Mouse (Mus musculus) megakaryocyte progenitor cell, adult 5-6 weeks (primary cell): Measurements from ENCODE around the gene Fmn2. TPM values are rescaled to one million over a fixed set of nuclear protein-coding genes. Genes with fewer than 3 reads are reported as not detected.

Experiments used
- ATAC-seq: replicated peaks from 2 replicates; pipeline ENCODE4 v1.8.0; 2016; ENCODE audit warnings: mild to moderate bottlenecking, moderate TSS enrichment, inconsistent platforms; ENCODE audit not compliant: poor library complexity
- total RNA-seq, 2 experiments: library from RNA; stranded (forward) in 1 of 2; stranded (reverse) in 1 of 2; fragments of 157-497, 149-512 nt in 1 of 2; fragments of 200-1000 nt in 1 of 2; gene quantifications; 2 replicates each; pipeline versions ENCODE4 v1.2.3 to v1.2.4; 2015 to 2017

Gene Fmn2
- total RNA-seq, 2 experiments from 2014 or later, result 0.37 TPM; not detected in 1

GRCm38 (mm10) chr1:174555412-174555811 lies 53.8 kb downstream of the Fmn2 start:
- no peak for ATAC-seq

DNA sequence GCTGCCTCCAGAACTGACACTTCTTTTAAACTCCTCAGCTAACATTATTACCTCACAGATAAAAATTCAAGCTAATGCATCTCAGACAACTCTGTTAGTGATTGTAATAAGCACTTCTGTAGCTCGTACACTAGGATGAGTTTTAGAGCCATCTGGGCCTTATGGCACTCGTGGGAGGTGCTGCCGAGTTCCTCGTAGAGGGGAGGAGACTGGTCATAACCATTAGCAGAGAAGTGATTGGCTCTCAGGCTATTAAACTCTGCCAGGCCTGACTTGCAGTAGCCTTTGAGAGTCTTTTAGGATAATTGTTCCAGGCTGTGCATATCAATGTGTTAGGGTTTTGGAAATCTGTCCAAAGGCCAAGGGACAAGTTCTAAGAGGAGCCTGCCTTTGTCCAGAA lies 55.6 kb downstream of the Fmn2 start:
- ATAC-seq, result no peak

DNA sequence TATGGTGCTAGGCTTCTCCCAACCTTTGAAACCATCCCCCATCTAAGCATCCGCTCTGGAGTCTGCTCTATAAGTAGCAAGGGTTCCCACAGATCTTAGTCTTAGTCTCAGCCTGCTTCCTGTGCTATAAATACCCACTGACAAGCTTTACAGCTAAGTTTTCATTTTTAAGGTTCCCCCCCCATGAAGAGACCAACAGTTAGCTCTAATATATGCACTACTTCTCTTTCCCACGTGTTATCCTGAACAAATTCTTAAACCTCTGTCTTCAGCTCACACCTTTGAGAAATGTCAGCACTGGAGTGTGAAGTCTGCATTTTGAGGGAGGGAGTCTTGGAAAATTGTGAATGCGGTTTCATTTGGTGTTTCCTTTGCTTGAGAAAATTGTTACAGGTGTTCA lies 56.2 kb downstream of the Fmn2 start:
- ATAC-seq, result no peak

GRCm38 (mm10) chr1:174558488-174558887 lies 56.9 kb downstream of the Fmn2 start:
- no peak for ATAC-seq

DNA sequence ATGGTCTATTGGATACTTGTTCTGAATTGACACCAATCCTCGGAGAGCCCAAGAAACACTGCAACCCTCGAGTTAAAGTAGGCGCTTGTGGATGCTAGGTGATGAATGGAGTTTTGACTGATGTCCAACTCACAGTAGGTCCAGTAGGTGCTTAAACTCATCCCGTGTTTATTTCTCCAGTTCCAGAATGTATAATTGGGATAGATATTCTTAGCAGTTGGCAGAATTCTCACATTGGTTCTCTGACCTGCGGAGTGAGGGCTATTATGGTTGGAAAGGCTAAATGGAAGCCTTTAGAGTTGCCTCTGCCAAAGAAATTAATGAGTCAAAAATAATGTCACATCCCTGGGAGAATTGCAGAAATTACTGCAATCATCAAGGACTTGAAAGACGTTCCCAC lies 62.9 kb downstream of the Fmn2 start:
- no peak for ATAC-seq

DNA sequence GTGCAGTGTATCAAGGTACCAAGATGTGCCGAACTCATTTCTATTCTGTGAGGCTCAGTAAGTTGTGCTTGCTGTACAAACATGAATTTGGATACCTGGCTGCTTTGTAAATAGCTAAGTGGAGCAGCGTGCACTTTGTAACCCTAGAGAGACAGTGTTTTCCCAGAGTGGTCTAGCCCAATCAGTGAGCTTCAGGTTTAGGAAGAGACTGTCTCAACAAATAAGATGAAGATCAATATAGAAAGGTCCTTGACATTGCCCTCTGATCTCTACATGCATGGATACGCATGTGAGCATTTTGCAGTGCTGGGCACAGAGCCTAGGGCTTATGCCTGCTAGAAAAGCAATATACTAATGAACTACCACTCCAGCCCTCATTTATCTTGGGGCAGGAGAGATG lies 67.0 kb downstream of the Fmn2 start:
- no peak for ATAC-seq

DNA sequence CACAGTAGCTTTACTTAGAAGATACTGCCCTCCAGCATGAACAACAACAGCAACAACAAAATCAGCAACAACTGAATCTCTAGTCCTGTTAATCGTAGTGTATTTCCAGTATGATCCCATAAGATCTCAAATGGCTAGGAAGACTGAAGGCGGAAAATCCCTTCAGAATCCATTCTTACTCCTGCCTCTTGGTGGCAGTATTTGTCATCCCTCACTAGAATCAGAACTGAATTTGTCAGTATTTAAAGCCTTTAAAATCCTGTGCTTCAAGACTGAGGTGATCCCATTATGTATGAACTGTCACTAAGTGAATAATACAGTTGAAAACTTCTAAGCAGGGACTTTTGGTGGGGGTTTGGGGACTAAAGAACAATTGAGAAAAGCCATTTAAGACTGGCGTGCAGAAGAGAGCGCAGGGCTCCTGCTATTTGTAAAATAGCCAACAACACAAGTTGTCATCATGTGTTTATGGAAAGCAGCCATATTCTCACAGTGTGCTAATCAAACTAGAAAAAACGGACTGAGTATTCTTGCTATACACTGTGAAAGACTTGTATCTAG lies 90.9 kb downstream of the Fmn2 start:
- peak; percentile 44; the same call in 1 of the 2 replicates for ATAC-seq

GRCm38 (mm10) chr1:174594989-174595388 lies 93.4 kb downstream of the Fmn2 start:
- ATAC-seq, result peak; percentile 82

GRCm38 (mm10) chr1:174597495-174597894 lies 95.9 kb downstream of the Fmn2 start:
- ATAC-seq, result no peak

- no peak for ATAC-seq
Observed at GRCm38 (mm10) chr1:174598226-174598625, 96.6 kb downstream of the Fmn2 start.

GRCm38 (mm10) chr1:174600041-174600440 lies 98.4 kb downstream of the Fmn2 start:
- no peak for ATAC-seq

- ATAC-seq, result peak; percentile 97
Observed at GRCm38 (mm10) chr1:174600620-174601019, 99.0 kb downstream of the Fmn2 start.

DNA sequence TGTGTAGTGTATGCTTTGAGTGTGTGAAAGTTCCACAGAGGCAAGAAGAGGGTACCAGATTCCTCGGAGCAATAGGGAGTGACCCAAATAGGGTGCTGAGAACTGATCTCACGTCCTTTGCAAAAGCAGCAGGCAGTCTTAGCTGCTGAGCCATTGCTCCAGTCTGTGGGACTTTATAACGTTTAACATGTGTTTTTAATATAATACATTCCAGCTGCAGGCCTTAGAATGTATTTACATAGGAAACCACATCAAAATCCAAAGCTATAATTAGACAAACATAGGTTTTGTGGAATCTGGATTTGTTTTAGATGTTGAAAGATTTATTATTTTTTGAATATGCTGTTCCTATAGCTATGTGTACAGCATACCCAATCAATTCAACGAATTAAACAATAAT lies 115.7 kb downstream of the Fmn2 start:
- no peak for ATAC-seq

GRCm38 (mm10) chr1:174621512-174621911 lies 119.9 kb downstream of the Fmn2 start:
- no peak for ATAC-seq

DNA sequence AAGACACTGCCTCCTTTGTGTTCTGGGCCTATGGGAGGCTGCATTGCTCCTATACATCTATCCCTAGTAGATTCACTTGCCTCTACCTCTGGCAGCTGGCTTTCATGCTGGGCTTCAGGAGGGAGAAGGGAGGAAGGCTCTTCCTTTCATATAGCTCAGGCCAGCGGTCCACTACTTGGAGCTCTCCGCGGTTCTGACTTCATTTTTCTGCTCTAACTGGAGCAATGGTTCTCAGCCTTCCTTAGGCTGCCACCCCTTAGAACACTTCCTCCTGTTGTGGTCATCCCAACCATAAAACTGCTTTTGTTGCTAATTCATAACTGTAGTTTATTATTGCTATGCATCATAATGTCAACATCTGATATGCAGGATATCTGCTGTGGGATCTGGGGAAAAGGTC lies 121.4 kb downstream of the Fmn2 start:
- ATAC-seq, result peak; percentile 44

DNA sequence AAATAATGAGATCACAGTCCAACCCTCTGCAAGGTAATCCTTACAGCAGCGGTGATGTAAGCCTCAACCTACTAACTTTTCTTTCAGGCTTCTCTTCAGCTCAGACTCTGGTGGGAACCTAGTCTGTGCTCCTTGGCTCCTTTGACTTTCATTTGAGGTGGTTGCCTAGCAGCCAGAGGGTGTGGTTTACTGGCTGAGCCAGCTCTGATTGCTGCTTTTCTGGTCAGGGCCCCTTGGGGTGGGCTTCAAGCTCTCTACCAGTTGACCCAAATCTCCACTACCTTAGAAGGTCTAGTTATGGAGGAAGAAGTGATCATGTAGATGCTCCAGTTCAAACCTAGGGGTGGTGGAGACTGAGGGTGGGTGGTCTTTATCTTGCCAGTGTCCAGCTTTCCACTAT lies 128.4 kb downstream of the Fmn2 start:
- ATAC-seq, result no peak

GRCm38 (mm10) chr1:174636291-174636690 lies 134.7 kb downstream of the Fmn2 start:
- no peak for ATAC-seq

DNA sequence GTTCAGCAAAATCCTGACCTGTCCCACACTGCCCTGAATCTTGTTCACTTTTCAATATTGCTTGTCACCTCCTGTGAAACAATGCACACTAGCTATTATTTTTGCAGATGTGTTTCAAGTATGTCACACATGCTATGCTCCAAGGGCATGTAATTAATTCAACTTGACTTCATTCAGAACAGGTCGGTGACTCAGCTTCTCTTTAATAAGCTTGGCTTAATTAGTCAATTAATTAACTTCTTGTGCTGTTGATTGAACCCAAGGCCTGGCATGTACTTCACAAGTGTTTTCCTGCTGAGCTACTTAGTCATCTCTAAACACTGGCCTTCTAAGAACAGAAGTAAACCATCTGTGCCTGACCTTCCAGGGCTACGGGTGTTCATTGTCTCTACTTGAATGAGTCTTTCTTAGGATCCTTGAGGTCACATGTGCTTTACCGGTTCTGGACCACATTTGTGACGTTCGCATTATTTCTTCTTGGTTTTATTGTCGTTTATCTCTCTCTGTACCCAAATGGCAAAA lies 136.0 kb downstream of the Fmn2 start:
- ATAC-seq, result no peak

DNA sequence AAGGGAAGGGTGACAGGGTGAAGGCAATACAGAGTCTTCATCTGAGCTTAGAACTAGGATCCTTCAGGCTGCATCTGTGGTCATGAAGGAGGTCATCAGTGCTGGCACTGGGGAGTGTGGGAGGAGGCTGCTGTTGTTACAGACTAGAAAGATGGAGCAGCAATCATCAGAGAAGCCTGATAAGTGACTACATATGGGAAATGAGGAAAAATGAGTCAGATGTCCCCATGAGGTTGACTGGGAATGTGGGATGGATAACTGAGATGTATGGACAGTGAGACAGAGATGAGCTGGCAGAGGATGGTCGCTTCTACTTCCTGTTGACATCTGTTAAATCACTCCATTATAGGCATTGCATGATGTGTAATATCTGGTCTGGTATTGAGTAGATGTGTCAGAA lies 139.3 kb downstream of the Fmn2 start:
- ATAC-seq, result no peak

DNA sequence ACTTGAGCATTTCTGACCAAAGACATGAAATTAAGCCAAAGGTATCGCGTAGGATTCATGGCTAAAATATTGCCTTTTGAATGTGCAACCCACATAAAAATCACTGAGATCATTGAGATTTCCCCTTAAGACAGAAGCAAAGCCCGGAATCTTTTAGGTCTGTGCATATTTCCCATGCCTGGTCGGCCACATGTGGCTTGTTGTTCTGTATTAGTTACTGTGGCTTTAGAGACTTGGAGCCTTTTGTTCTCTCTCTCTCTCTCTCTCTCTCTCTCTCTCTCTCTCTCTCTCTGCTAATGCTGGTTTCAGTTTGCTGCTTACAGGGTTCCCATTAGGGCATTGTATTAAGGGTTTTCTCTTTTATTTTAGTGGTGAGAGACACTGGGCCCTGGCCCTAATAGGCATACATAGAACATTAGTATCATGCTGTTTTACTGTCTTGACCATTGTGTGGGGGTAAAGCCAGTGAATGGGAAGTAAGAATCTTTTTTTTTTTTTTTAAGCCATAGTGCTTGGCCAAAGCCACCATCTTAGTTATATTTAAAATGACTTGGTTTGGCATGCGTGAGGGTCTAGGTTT lies 141.9 kb downstream of the Fmn2 start:
- no peak for ATAC-seq

GRCm38 (mm10) chr1:174649421-174649826 lies 147.8 kb downstream of the Fmn2 start:
- no peak for ATAC-seq

DNA sequence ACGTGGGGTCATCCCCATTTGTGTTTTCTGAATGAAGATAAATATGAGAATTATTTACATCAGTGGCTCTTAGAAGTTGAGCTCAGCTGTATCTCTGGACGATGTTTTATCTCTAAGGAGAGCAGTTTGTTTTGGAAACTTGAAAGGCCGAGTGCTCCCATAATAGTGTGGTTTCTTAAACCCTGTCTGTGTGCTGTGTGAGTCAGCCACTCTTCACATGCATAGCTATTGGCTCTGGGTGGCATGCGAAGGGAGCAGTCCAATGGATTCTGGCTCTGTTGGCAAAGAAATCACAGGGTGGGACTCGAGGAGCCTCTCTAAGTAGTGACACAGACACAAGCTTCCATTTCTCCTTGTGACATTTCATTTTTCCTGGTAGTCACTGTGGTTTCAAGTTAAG lies 152.9 kb downstream of the Fmn2 start:
- ATAC-seq, result no peak

- no peak for ATAC-seq
Observed at GRCm38 (mm10) chr1:174655354-174655753, 153.7 kb downstream of the Fmn2 start.
